Mouse (Mus musculus): ENCODE data around the gene Rnf141. TPM values are rescaled to one million over a fixed set of nuclear protein-coding genes. Genes with fewer than 3 reads are reported as not detected.
A peak's percentile ranks its signal among the peaks of the same experiment; 100 is the strongest.

Gene Rnf141
- total RNA-seq, 2 experiments from 2014 or later = 26.2 to 34.9 TPM

GRCm38 (mm10) chr7:110770949-110771348 lies 73.3 kb downstream of the Rnf141 start:
- ATAC-seq (replicated peaks; ENCODE audit: poor library complexity) = no peak

GRCm38 (mm10) chr7:110769094-110769493 lies 75.2 kb downstream of the Rnf141 start:
- ATAC-seq (replicated peaks; ENCODE audit: poor library complexity) = peak; percentile 35

GRCm38 (mm10) chr7:110768451-110769064 lies 75.7 kb downstream of the Rnf141 start:
- ATAC-seq (replicated peaks; ENCODE audit: poor library complexity) = peak; percentile 30

GRCm38 (mm10) chr7:110768001-110768400 lies 76.3 kb downstream of the Rnf141 start, which contains the start of gene Ampd3:
Gene Ampd3, plus strand, starts transcription at chr7:110768206.
- ATAC-seq (replicated peaks; ENCODE audit: poor library complexity) = no peak

- no peak for ATAC-seq (replicated peaks; ENCODE audit: poor library complexity)
Measured at GRCm38 (mm10) chr7:110762605-110763180, 81.6 kb downstream of the Rnf141 start.

GRCm38 (mm10) chr7:110756440-110756839 lies 87.8 kb downstream of the Rnf141 start:
- 0 out of 2 replicates have a peak, but pooled peaks have one; percentile 29 for ATAC-seq (replicated peaks; ENCODE audit: poor library complexity)

GRCm38 (mm10) chr7:110753926-110754330 lies 90.3 kb downstream of the Rnf141 start:
- no peak for ATAC-seq (replicated peaks; ENCODE audit: poor library complexity)

GRCm38 (mm10) chr7:110753310-110753709 lies 90.9 kb downstream of the Rnf141 start:
- ATAC-seq (replicated peaks; ENCODE audit: poor library complexity) = no peak

- ATAC-seq (replicated peaks; ENCODE audit: poor library complexity) = no peak
Measured at GRCm38 (mm10) chr7:110751634-110752033, 92.6 kb downstream of the Rnf141 start.

GRCm38 (mm10) chr7:110750834-110751233 lies 93.4 kb downstream of the Rnf141 start:
- no peak for ATAC-seq (replicated peaks; ENCODE audit: poor library complexity)

Other genes starting within 250 kb of the Rnf141 start
- gene Sbf2, start 229.5 kb downstream of the Rnf141 start, total RNA-seq (2015) = 1.6 and 2.3 TPM in 2 replicates
- gene Sbf2, start 229.5 kb downstream of the Rnf141 start, total RNA-seq (2017) = 0.44 and 0.46 TPM in 2 replicates
- not detected in 2 replicates for gene Adm, start 216.8 kb downstream of the Rnf141 start, total RNA-seq (2015)
- not detected in 2 replicates for gene Adm, start 216.8 kb downstream of the Rnf141 start, total RNA-seq (2017)
- gene Ampd3, start 76.3 kb downstream of the Rnf141 start, total RNA-seq (2015) = 8.6 and 9.1 TPM in 2 replicates
- 3.8 and 10.8 TPM in 2 replicates for gene Ampd3, start 76.3 kb downstream of the Rnf141 start, total RNA-seq (2017)
- 0.10 TPM in 1 of 2 replicates, not detected in the other for gene Lyve1, start 18.8 kb upstream of the Rnf141 start, total RNA-seq (2015)
- gene Lyve1, start 18.8 kb upstream of the Rnf141 start, total RNA-seq (2017) = not detected in 2 replicates
- gene Mrvi1, start 138.0 kb upstream of the Rnf141 start, total RNA-seq (2015) = 0.15 and 0.91 TPM in 2 replicates
- not detected in 2 replicates for gene Mrvi1, start 138.0 kb upstream of the Rnf141 start, total RNA-seq (2017)
- gene Ctr9, start 184.5 kb upstream of the Rnf141 start, total RNA-seq (2015) = 34.7 and 37.1 TPM in 2 replicates
- gene Ctr9, start 184.5 kb upstream of the Rnf141 start, total RNA-seq (2017) = 73.5 and 78.5 TPM in 2 replicates
- gene Eif4g2, start 238.6 kb upstream of the Rnf141 start, total RNA-seq (2015) = 1,230 and 1,245 TPM in 2 replicates
- 669 and 710 TPM in 2 replicates for gene Eif4g2, start 238.6 kb upstream of the Rnf141 start, total RNA-seq (2017)

All from megakaryocyte progenitor cell, adult 5-6 weeks (primary cell).